Mouse (Mus musculus) embryonic fibroblast, embryonic 13.5 days (primary cell): Measurements from ENCODE around the gene Sh3bp4.

ENCODE experiments used
- CTCF ChIP-seq: IDR thresholded peaks from 2 replicates; pipeline ENCODE4 v1.5.1; 2011; ENCODE audit warnings: mild to moderate bottlenecking, control low read depth, low read length, moderate library complexity, borderline replicate concordance; ENCODE audit not compliant: insufficient read depth
- POLR2A ChIP-seq: IDR thresholded peaks from 2 replicates; pipeline ENCODE4 v1.6.1; 2011; ENCODE audit warnings: low read depth, mild to moderate bottlenecking, control low read depth, low read length, moderate library complexity

GRCm38 (mm10) chr1:89062977-89063376 is 7.2 kb upstream of the Sh3bp4 start:
- TF ChIP-seq POLR2A = no peak
- no peak for TF ChIP-seq CTCF
